Mouse (Mus musculus) spleen, adult 2 months (tissue): ENCODE results near the gene Bcl2a1a.
"Not testable (repeated sequence)": the region's sequence is repeated elsewhere in the genome, so short reads cannot be mapped to it uniquely, and the experiment has no call there.

Source experiments
- CTCF ChIP-seq: fragments of 200-500 bp; IDR thresholded peaks from 2 replicates; pipeline ENCODE4 v1.5.1; 2011; ENCODE audit warnings: mild to moderate bottlenecking, inconsistent platforms; ENCODE audit not compliant: insufficient read depth, insufficient read length, insufficient replicate concordance; ENCODE audit errors: extremely low read depth
- POLR2A ChIP-seq: fragments of 200-500 bp; IDR thresholded peaks from 2 replicates; pipeline ENCODE4 v1.6.1; 2011; ENCODE audit warnings: low read depth, low read length, inconsistent platforms

- TF ChIP-seq POLR2A, CTCF: not testable (repeated sequence)
Measured at GRCm38 (mm10) chr9:88938312-88938711, 18.4 kb upstream of the Bcl2a1a start.
